Mouse (Mus musculus) midbrain, embryonic 14.5 days (tissue): ENCODE measurements around the gene Mroh2a. TPM values are rescaled to one million over a fixed set of nuclear protein-coding genes. Genes with fewer than 3 reads are reported as not detected.

Experiments
- ATAC-seq: fragments of 200-750 bp; cut with Nextera tagmentation; 2 replicates; pipeline ENCODE4 v1.8.0; 2017; ENCODE audit warnings: moderate number of reproducible peaks, moderate library complexity; ENCODE audit not compliant: low FRiP score, low TSS enrichment
- DNase-seq: peaks from one replicate; pipeline ENCODE4 v3.0.0-alpha.2; 2015
- H3K27ac ChIP-seq: fragments of 300-500 bp; sonication (generic); replicated peaks from 2 replicates; pipeline ENCODE4 v1.5.1; 2014; ENCODE audit warnings: mild to moderate bottlenecking, low read depth, low read length, moderate library complexity
- H3K27me3 ChIP-seq: fragments of 300-500 bp; sonication (generic); 2 replicates; pipeline ENCODE4 v1.6.1; 2014; ENCODE audit warnings: low read length, control low read depth, mixed read lengths; ENCODE audit not compliant: control insufficient read depth, insufficient read depth
- H3K36me3 ChIP-seq: fragments of 300-500 bp; sonication (generic); 2 replicates; pipeline ENCODE4 v1.6.1; 2014; ENCODE audit warnings: low read length, control low read depth; ENCODE audit not compliant: control insufficient read depth, insufficient read depth
- H3K4me1 ChIP-seq: fragments of 300-500 bp; sonication (generic); 2 replicates; pipeline ENCODE4 v1.6.1; 2014; ENCODE audit warnings: mild to moderate bottlenecking, antibody characterized with exemption, low read length, control low read depth; ENCODE audit not compliant: control insufficient read depth, insufficient read depth
- H3K4me2 ChIP-seq: fragments of 300-500 bp; sonication (generic); 2 replicates; pipeline ENCODE4 v1.6.1; 2014; ENCODE audit warnings: mild to moderate bottlenecking, low read length, moderate library complexity
- H3K4me3 ChIP-seq: fragments of 300-500 bp; sonication (generic); replicated peaks from 2 replicates; pipeline ENCODE4 v1.5.1; 2014; ENCODE audit warnings: low read depth, low read length
- H3K9ac ChIP-seq: fragments of 300-500 bp; sonication (generic); replicated peaks from 2 replicates; pipeline ENCODE4 v1.6.1; 2014; ENCODE audit warnings: mild to moderate bottlenecking, low read length, moderate library complexity
- H3K9me3 ChIP-seq: fragments of 300-500 bp; sonication (generic); 2 replicates; pipeline ENCODE4 v1.6.1; 2016; ENCODE audit warnings: low read length, control low read depth, mixed read lengths; ENCODE audit not compliant: control insufficient read depth
- WGBS: fragments of 180-500 bp; shearing (Covaris S2); extraction: QIAGEN DNeasy Blood & Tissue Kit; methylation state at CpG from one replicate; pipeline ENCODE4 v1.1.7; 2014; 5-methylcytosine and 5-hydroxymethylcytosine counted together
- polyA plus RNA-seq: library from polyadenylated mRNA; unstranded; fragments of >200 nt; fragmentation: Nextera tagmentation; extraction: Ambion mirVana; gene quantifications from 2 replicates; pipeline ENCODE4 v1.2.1, GENCODE M21; 2014

Mroh2a gene
- polyA plus RNA-seq, 1 experiment from 2014 or later, result 1.8 TPM

- 88% methylated on average over 4 of the region's 4 CpGs for WGBS
- no peak overlapping the region for H3K9ac ChIP-seq
- peak; percentile 65 for DNase-seq
- H3K4me2 ChIP-seq, result no peak overlapping the region
- H3K4me1 ChIP-seq, result no peaks in the 10 kb centered on the region
- no peak for ATAC-seq
- no peaks in the 10 kb centered on the region for H3K27me3 ChIP-seq
- H3K9me3 ChIP-seq, result peaks cover 6% of the 10 kb centered on the region
- H3K4me3 ChIP-seq, result no peak overlapping the region
- H3K27ac ChIP-seq, result no peak overlapping the region
- peaks cover 79% of the 10 kb centered on the region for H3K36me3 ChIP-seq
Observed at GRCm38 (mm10) chr1:88262255-88262654, 35.5 kb downstream of the Mroh2a start.

- H3K4me3 ChIP-seq, result no peak overlapping the region
- no peak overlapping the region for H3K27ac ChIP-seq
- peaks cover 86% of the 10 kb centered on the region for H3K36me3 ChIP-seq
- DNase-seq, result no peak
- ATAC-seq, result no peak
- H3K4me2 ChIP-seq, result no peak overlapping the region
- no peaks in the 10 kb centered on the region for H3K27me3 ChIP-seq
- H3K4me1 ChIP-seq, result no peaks in the 10 kb centered on the region
- 78% methylated on average over 6 of the region's 6 CpGs for WGBS
- H3K9me3 ChIP-seq, result no peaks in the 10 kb centered on the region
- no peak overlapping the region for H3K9ac ChIP-seq
Observed at GRCm38 (mm10) chr1:88262961-88263360, 36.2 kb downstream of the Mroh2a start.

- DNase-seq (no peak), ATAC-seq (no peak)
- 92% methylated on average over 5 of the region's 5 CpGs for WGBS
- H3K4me3 ChIP-seq, result no peak overlapping the region
- H3K9ac ChIP-seq, result no peak overlapping the region
- no peak overlapping the region for H3K27ac ChIP-seq
- H3K4me2 ChIP-seq, result no peak overlapping the region
- H3K36me3 ChIP-seq, result peaks cover 94% of the 10 kb centered on the region
- H3K4me1 ChIP-seq, result no peaks in the 10 kb centered on the region
- H3K27me3 ChIP-seq, result no peaks in the 10 kb centered on the region
- H3K9me3 ChIP-seq, result no peaks in the 10 kb centered on the region
Observed at GRCm38 (mm10) chr1:88263778-88264177, 37.0 kb downstream of the Mroh2a start.

- H3K9ac ChIP-seq, result no peak overlapping the region
- H3K4me2 ChIP-seq, result no peak overlapping the region
- H3K27ac ChIP-seq, result no peak overlapping the region
- no peaks in the 10 kb centered on the region for H3K4me1 ChIP-seq
- H3K9me3 ChIP-seq, result no peaks in the 10 kb centered on the region
- H3K4me3 ChIP-seq, result no peak overlapping the region
- DNase-seq, result no peak
- peaks cover 100% of the 10 kb centered on the region for H3K36me3 ChIP-seq
- H3K27me3 ChIP-seq, result no peaks in the 10 kb centered on the region
- WGBS, result 93% methylated on average over 7 of the region's 7 CpGs
- no peak for ATAC-seq
Observed at GRCm38 (mm10) chr1:88264237-88264868, 37.6 kb downstream of the Mroh2a start.

GRCm38 (mm10) chr1:88264869-88265240, 38.1 kb downstream of the Mroh2a start:
- DNase-seq (no peak), ATAC-seq (no peak)
- no peak overlapping the region for H3K27ac ChIP-seq
- 76% methylated on average over 4 of the region's 4 CpGs for WGBS
- no peak overlapping the region for H3K4me2 ChIP-seq
- H3K4me1 ChIP-seq, result no peaks in the 10 kb centered on the region
- H3K4me3 ChIP-seq, result no peak overlapping the region
- no peaks in the 10 kb centered on the region for H3K27me3 ChIP-seq
- no peak overlapping the region for H3K9ac ChIP-seq
- H3K36me3 ChIP-seq, result peaks cover 100% of the 10 kb centered on the region
- no peaks in the 10 kb centered on the region for H3K9me3 ChIP-seq

GRCm38 (mm10) chr1:88266123-88266522, 39.3 kb downstream of the Mroh2a start:
- H3K4me3 ChIP-seq, result no peak overlapping the region
- H3K27me3 ChIP-seq, result no peaks in the 10 kb centered on the region
- H3K4me1 ChIP-seq, result no peaks in the 10 kb centered on the region
- H3K9ac ChIP-seq, result no peak overlapping the region
- no peak overlapping the region for H3K4me2 ChIP-seq
- WGBS, result 91% methylated on average over 13 of the region's 13 CpGs
- no peaks in the 10 kb centered on the region for H3K9me3 ChIP-seq
- no peak overlapping the region for H3K27ac ChIP-seq
- DNase-seq (no peak), ATAC-seq (no peak)
- H3K36me3 ChIP-seq, result peaks cover 89% of the 10 kb centered on the region

GRCm38 (mm10) chr1:88267489-88267888, 40.7 kb downstream of the Mroh2a start:
- Histone ChIP-seq H3K9me3 (no peaks in the 10 kb centered on the region), H3K27ac (no peak overlapping the region), H3K4me1 (no peaks in the 10 kb centered on the region), H3K9ac (no peak overlapping the region), H3K27me3 (no peaks in the 10 kb centered on the region), H3K4me2 (no peak overlapping the region), H3K4me3 (no peak overlapping the region), H3K36me3 (peaks cover 86% of the 10 kb centered on the region)
- no peak for ATAC-seq
- WGBS, result 97% methylated on average over 6 of the region's 6 CpGs
- DNase-seq, result no peak

GRCm38 (mm10) chr1:88268070-88268469, 41.3 kb downstream of the Mroh2a start:
- Histone ChIP-seq H3K9me3 (no peaks in the 10 kb centered on the region), H3K9ac (no peak overlapping the region), H3K27me3 (no peaks in the 10 kb centered on the region), H3K36me3 (peaks cover 85% of the 10 kb centered on the region), H3K4me3 (no peak overlapping the region), H3K27ac (no peak overlapping the region), H3K4me1 (no peaks in the 10 kb centered on the region), H3K4me2 (no peak overlapping the region)
- no peak for DNase-seq
- no peak for ATAC-seq
- WGBS, result 88% methylated on average over 6 of the region's 6 CpGs

- Histone ChIP-seq H3K4me3 (no peak overlapping the region), H3K27me3 (no peaks in the 10 kb centered on the region), H3K9ac (no peak overlapping the region), H3K4me1 (no peaks in the 10 kb centered on the region), H3K9me3 (no peaks in the 10 kb centered on the region), H3K36me3 (peaks cover 85% of the 10 kb centered on the region), H3K4me2 (no peak overlapping the region), H3K27ac (no peak overlapping the region)
- ATAC-seq, result no peak
- 89% methylated on average over 12 of the region's 12 CpGs for WGBS
- no peak for DNase-seq
Observed at GRCm38 (mm10) chr1:88269539-88270309, 42.9 kb downstream of the Mroh2a start.
